Mouse (Mus musculus) heart, postnatal 0 days (tissue): ENCODE data around the gene Uap1l1. TPM values are rescaled to one million over a fixed set of nuclear protein-coding genes. Genes with fewer than 3 reads are reported as not detected.
A peak's percentile ranks its signal among the peaks of the same experiment; 100 is the strongest.

Source experiments
- ATAC-seq: fragments of 200-750 bp; cut with Nextera tagmentation; 2 replicates; pipeline ENCODE4 v1.8.0; 2017; ENCODE audit warnings: low read depth, moderate number of reproducible peaks, moderate library complexity; ENCODE audit not compliant: insufficient read depth
- DNase-seq: peaks from one replicate; pipeline ENCODE4 v3.0.0-alpha.2; 2016; ENCODE audit warnings: low spot score
- H3K27ac ChIP-seq: fragments of 300-500 bp; sonication (generic); 2 replicates; pipeline ENCODE4 v1.5.1; 2014; ENCODE audit warnings: low read depth, mild to moderate bottlenecking
- H3K27me3 ChIP-seq: fragments of 300-500 bp; sonication (generic); 2 replicates; pipeline ENCODE4 v1.6.1; 2014; ENCODE audit warnings: low read length, mixed read lengths; ENCODE audit not compliant: control insufficient read depth, insufficient read depth
- H3K36me3 ChIP-seq: fragments of 300-500 bp; sonication (generic); replicated peaks from 2 replicates; pipeline ENCODE4 v1.6.1; 2014; ENCODE audit warnings: low read length, mixed read lengths; ENCODE audit not compliant: control insufficient read depth, insufficient read depth
- H3K4me1 ChIP-seq: fragments of 300-500 bp; sonication (generic); 2 replicates; pipeline ENCODE4 v1.6.1; 2014; ENCODE audit warnings: antibody characterized with exemption; ENCODE audit not compliant: control insufficient read depth, insufficient read depth
- H3K4me2 ChIP-seq: fragments of 300-500 bp; sonication (generic); 2 replicates; pipeline ENCODE4 v1.6.1; 2014; ENCODE audit warnings: low read depth, mild to moderate bottlenecking, low read length, moderate library complexity
- H3K4me3 ChIP-seq: fragments of 300-500 bp; sonication (generic); 2 replicates; pipeline ENCODE4 v1.5.1; 2014; ENCODE audit warnings: low read depth, low read length
- H3K9ac ChIP-seq: fragments of 300-500 bp; sonication (generic); replicated peaks from 2 replicates; pipeline ENCODE4 v1.6.1; 2014; ENCODE audit warnings: low read depth, low read length, mixed read lengths
- H3K9me3 ChIP-seq: fragments of 300-500 bp; sonication (generic); replicated peaks from 2 replicates; pipeline ENCODE4 v1.6.1; 2016; ENCODE audit warnings: low read length; ENCODE audit not compliant: control insufficient read depth
- CTCF ChIP-seq: IDR thresholded peaks from 2 replicates; pipeline ENCODE4 v1.5.1; 2016; ENCODE audit warnings: antibody characterized with exemption, control low read depth, low read depth
- EP300 ChIP-seq: IDR thresholded peaks from 2 replicates; pipeline ENCODE4 v1.6.1; 2016; ENCODE audit warnings: antibody characterized with exemption, low read depth
- WGBS: fragments of 180-500 bp; shearing (Covaris S2); extraction: QIAGEN DNeasy Blood & Tissue Kit; methylation state at CpG from one replicate; pipeline ENCODE4 v1.1.7; 2014; 5-methylcytosine and 5-hydroxymethylcytosine counted together
- polyA plus RNA-seq: library from polyadenylated mRNA; unstranded; fragments of >200 nt; fragmentation: Nextera tagmentation; extraction: Ambion mirVana; gene quantifications from 2 replicates; pipeline ENCODE4 v1.2.1, GENCODE M21; 2015
- total RNA-seq: library from RNA; depleted of rRNA; stranded (reverse); fragments of >200 nt; gene quantifications from 2 replicates; pipeline ENCODE4 v1.2.3, GENCODE M21; 2014; ENCODE audit warnings: low replicate concordance

Gene Uap1l1
- total and polyA plus RNA-seq, 2 experiments from 2014 or later, result 1.3 to 14.3 TPM

DNA sequence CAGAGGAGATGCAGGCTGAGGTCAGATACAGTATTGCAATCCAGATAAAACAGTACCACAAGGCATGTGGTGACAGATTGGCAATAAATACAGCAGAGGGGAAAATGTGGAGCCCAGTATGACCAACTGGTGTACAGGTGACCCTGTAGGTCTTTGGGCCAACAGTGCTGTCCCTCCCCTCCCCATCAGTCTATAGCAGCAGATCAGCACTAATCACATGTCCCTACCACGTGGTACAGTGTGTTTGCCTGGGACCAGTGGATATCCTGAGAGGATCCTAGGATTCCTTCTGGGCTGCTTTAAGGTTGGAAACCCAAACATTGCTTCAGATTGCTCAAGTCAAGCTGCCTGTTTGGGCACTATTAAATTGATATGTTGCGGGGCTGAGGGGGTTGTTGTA, 31.9 kb downstream of the Uap1l1 start:
- Histone ChIP-seq H3K27me3 (no peaks in the 10 kb centered on the region), H3K4me2 (peak overlapping the region; percentile 80), H3K4me3 (peak overlapping the region; percentile 68), H3K27ac (no peak overlapping the region), H3K9ac (peak overlapping the region; percentile 91), H3K9me3 (no peaks in the 10 kb centered on the region), H3K36me3 (peaks cover 48% of the 10 kb centered on the region), H3K4me1 (peaks cover 17% of the 10 kb centered on the region)
- WGBS, result 69% methylated on average over 2 of the region's 2 CpGs
- no peak for ATAC-seq
- DNase-seq, result no peak
- TF ChIP-seq EP300 (no peak), CTCF (no peak)

DNA sequence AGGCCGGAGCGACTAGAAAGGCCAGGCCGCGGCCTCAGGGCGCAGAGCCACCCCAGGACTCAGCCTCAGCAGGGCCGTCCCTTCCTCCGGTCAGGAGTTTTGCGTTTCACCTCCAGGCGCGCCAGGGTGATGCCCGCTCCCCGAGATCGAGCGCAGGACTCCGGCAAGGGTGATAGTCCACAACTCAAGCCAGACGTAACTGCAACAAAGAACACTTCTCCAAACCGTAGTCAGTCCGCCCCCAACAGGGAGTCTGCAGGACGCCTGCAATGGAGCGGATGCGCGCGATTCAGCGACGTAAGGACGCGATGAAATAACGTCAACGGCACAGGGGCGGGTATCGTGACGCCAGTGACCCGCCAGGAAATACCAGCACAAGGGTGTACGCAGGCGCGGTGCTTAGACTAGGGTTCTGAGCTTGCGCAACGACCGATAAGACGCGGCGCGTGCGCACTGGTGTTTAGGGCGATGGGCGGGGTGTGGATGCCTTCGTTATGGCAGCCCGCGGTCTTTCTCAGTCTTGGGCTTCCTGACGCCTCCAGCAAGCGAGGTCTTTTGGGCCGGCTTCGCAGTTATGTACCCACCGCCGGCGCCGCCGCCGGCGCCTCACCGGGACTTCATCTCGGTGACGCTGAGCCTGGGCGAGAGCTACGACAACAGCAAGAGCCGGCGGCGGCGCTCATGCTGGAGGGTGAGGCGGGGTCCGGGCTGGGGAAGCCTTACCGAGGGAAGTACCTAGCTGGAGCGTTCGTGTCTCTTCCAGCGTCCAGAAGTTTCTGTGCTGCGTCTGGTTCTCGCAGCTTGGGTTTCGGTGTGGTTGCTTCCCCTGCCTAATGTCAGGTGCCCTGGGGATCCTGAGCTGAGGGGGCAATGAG, 33.0 kb downstream of the Uap1l1 start, which contains the start of gene Man1b1:
Man1b1 (plus strand) TSS at position 53 of the 875 bp plus-strand sequence.
- H3K4me3 ChIP-seq, result peak within 1 kb of the TSS; percentile 68
- peaks cover 38% of the 10 kb centered on the region for H3K36me3 ChIP-seq
- H3K9ac ChIP-seq, result peak within 1 kb of the TSS; percentile 91
- TF ChIP-seq CTCF (peak; percentile 36), EP300 (0 out of 2 replicates have a peak, but pooled peaks have one; percentile 44)
- H3K27ac ChIP-seq, result peak within 1 kb of the TSS; percentile 91
- DNase-seq (peak; percentile 99), ATAC-seq (peak; percentile 99)
- under 1% methylated on average over 76 of the region's 78 CpGs for WGBS
- peaks cover 17% of the 10 kb centered on the region for H3K4me1 ChIP-seq
- H3K9me3 ChIP-seq, result no peaks in the 10 kb centered on the region
- H3K4me2 ChIP-seq, result peak within 1 kb of the TSS; percentile 88
- no peaks in the 10 kb centered on the region for H3K27me3 ChIP-seq

DNA sequence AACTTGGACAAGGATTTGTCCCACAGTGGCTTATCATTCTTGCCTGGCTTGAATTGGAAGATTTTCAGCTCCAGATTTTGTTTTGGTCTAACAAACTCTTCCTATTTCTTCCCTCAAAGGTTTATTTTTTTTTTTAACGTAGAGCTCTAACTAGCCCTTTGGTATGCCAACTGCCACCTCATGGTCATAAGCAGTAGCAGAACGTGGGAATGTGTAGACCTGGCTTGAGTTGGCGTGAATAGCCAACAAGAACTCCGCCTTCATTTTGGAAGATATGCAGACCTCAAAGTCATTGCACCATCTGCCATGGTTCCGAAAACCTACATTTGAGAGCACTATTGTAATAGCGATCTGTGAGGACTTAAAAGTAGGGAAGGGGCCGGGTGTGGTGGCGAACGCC, 34.0 kb downstream of the Uap1l1 start:
- WGBS, result 51% methylated on average over 9 of the region's 9 CpGs
- DNase-seq (no peak), ATAC-seq (no peak)

DNA sequence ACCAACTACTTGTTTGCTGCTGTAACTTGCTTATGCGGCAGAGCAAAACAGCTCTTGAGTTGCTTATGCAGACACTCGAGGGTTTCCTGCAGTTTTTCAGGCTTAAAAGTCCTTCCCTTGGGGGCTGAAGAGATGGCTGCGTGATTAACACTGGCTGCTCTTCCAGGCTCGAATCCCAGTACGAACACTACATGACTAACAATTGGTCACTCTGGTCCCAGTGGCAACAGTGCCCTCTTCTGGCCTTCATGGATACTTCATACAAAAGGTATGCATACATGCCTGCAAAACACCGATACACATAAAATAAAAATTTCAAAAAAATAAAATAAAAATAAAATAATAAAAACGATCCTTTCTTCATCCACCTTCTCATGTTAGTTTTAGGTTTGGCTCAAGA, 37.0 kb downstream of the Uap1l1 start:
- Histone ChIP-seq H3K9me3 (no peaks in the 10 kb centered on the region), H3K9ac (no peak overlapping the region), H3K4me3 (no peak overlapping the region), H3K4me1 (peaks cover 12% of the 10 kb centered on the region), H3K27me3 (no peaks in the 10 kb centered on the region), H3K4me2 (no peak overlapping the region), H3K27ac (no peak overlapping the region), H3K36me3 (no peaks in the 10 kb centered on the region)
- TF ChIP-seq EP300 (no peak), CTCF (peak; percentile 56)
- DNase-seq (no peak), ATAC-seq (no peak)
- 36% methylated on average over 7 of the region's 7 CpGs for WGBS

More for the DNA sequence above, 34.0 kb downstream of the Uap1l1 start:
- Histone ChIP-seq H3K4me3 (peak overlapping the region; percentile 68), H3K36me3 (peaks cover 27% of the 10 kb centered on the region), H3K9ac (peak overlapping the region; percentile 91; the same call in 1 of the 2 replicates), H3K27ac (no peak overlapping the region), H3K27me3 (no peaks in the 10 kb centered on the region), H3K4me2 (peak overlapping the region; percentile 88), H3K9me3 (no peaks in the 10 kb centered on the region), H3K4me1 (peaks cover 17% of the 10 kb centered on the region)
- TF ChIP-seq CTCF (0 out of 2 replicates have a peak, but pooled peaks have one; percentile 3), EP300 (no peak)

DNA sequence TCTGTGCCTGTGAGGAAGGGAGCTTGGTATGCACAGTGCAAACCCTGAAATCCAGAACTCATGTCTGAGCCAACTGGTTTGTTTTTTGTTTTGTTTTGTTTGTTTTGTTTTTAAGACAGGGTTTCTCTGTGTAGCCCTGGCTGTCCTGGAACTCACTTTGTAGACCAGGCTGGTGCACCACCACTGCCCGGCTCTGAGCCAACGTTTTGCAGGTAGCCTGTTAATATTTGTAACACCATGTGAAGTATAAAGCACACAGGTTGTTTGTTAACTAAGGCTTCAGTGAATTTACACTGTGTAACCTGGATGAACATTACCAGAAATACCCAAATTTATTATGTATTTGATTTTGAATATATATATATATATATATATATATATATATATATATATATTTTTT, 39.4 kb downstream of the Uap1l1 start:
- DNase-seq, result no peak
- Histone ChIP-seq H3K36me3 (no peaks in the 10 kb centered on the region), H3K27ac (no peak overlapping the region), H3K4me2 (no peak overlapping the region), H3K9ac (no peak overlapping the region), H3K27me3 (0 out of 2 replicates have a peak, but pooled peaks cover 2% of the 10 kb centered on the region), H3K4me1 (no peaks in the 10 kb centered on the region), H3K9me3 (no peaks in the 10 kb centered on the region), H3K4me3 (no peak overlapping the region)
- no peak for ATAC-seq
- no peak for TF ChIP-seq EP300
- no peak for TF ChIP-seq CTCF
- 69% methylated on average over 2 of the region's 2 CpGs for WGBS
